Mouse (Mus musculus) limb, embryonic 10.5 days (tissue): ENCODE results near the gene Maml2. TPM values are rescaled to one million over a fixed set of nuclear protein-coding genes. Genes with fewer than 3 reads are reported as not detected.

Experiments
- DNase-seq: peaks from one replicate; pipeline ENCODE4 v3.0.0-alpha.2; 2017; ENCODE audit warnings: low spot score
- H3K27ac ChIP-seq: fragments of 300-500 bp; sonication (generic); 2 replicates; pipeline ENCODE4 v1.5.1; 2016; ENCODE audit warnings: mild to moderate bottlenecking
- H3K27me3 ChIP-seq: fragments of 300-500 bp; sonication (generic); 2 replicates; pipeline ENCODE4 v1.6.1; 2016; ENCODE audit warnings: low read depth, mild to moderate bottlenecking; ENCODE audit not compliant: poor library complexity, severe bottlenecking
- H3K36me3 ChIP-seq: fragments of 300-500 bp; sonication (generic); 2 replicates; pipeline ENCODE4 v1.6.1; 2016; ENCODE audit warnings: mild to moderate bottlenecking, moderate library complexity
- H3K4me1 ChIP-seq: fragments of 300-500 bp; sonication (generic); 2 replicates; pipeline ENCODE4 v1.6.1; 2016
- H3K4me3 ChIP-seq: fragments of 300-500 bp; sonication (generic); 2 replicates; pipeline ENCODE4 v1.5.1; 2016; ENCODE audit warnings: mild to moderate bottlenecking, moderate library complexity
- H3K9me3 ChIP-seq: fragments of 300-500 bp; sonication (generic); replicated peaks from 2 replicates; pipeline ENCODE4 v1.6.1; 2016; ENCODE audit warnings: mild to moderate bottlenecking
- WGBS: fragments of 180-500 bp; shearing (Covaris S2); methylation state at CpG from one replicate; pipeline ENCODE4 v1.1.7; 2016; 5-methylcytosine and 5-hydroxymethylcytosine counted together
- polyA plus RNA-seq: library from polyadenylated mRNA; unstranded; fragments of >200 nt; fragmentation: Nextera tagmentation; extraction: Ambion mirVana; gene quantifications from 2 replicates; pipeline ENCODE4 v1.2.1, GENCODE M21; 2016

The Maml2 gene
- polyA plus RNA-seq, 1 experiment from 2014 or later = 8.0 TPM

DNA sequence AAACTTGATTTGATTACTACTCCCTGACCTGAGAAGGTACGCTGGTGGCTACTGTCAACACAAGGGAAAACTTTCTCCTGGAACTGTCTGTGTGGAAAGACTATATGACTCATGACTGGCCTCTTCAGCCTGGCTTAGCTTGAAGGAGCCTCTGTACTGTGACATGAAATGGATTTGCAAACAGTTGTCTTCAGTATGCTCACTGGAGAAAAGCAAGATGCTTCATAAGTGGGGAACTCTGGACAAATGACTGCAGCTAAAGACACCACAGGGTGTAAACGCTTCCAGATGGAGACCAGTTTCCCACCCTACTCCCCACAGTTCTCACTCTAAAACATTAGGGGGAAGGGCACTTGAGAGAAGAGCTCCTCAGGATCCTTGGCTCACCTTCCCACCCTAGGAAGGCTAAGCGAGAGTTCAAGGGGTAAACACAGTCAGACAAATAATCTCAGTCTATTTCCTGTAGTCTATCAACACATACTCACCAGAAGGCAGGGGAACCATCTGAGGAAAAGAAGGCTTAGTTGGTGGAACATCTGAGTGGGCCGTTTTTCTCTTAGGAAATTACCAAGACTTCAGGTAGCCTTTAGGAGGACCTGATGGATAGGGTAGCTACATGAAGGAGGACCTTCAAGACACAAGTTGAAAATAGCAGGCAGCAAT lies 167.7 kb downstream of the Maml2 start:
- Histone ChIP-seq H3K27ac (peak overlapping the region; percentile 14; the same call in 1 of the 2 replicates), H3K4me3 (no peak overlapping the region), H3K9me3 (no peaks in the 10 kb centered on the region), H3K27me3 (no peaks in the 10 kb centered on the region), H3K4me1 (peaks cover 32% of the 10 kb centered on the region), H3K36me3 (no peaks in the 10 kb centered on the region)
- DNase-seq = no peak
- WGBS = 74% methylated on average over 4 of the region's 4 CpGs

DNA sequence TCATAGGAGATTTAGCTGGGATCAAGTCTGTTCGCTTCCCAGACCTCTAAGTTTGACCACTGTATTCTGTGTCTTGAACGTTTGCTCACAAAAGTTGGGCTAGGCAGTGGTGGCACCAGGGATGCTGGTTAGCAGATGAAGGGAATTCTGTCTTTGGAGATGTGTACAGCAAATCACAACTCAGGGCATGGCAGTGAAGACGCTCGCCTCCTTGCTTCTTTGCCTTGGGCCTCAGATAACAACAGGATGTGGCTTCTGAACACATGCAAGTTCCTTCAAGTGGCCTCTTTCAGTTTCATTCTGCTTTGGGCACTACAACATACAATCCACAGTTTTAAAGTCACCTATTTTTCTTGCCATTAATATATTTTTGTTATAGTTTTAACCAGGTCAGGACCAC lies 168.6 kb downstream of the Maml2 start:
- H3K27ac ChIP-seq = no peak overlapping the region

DNA sequence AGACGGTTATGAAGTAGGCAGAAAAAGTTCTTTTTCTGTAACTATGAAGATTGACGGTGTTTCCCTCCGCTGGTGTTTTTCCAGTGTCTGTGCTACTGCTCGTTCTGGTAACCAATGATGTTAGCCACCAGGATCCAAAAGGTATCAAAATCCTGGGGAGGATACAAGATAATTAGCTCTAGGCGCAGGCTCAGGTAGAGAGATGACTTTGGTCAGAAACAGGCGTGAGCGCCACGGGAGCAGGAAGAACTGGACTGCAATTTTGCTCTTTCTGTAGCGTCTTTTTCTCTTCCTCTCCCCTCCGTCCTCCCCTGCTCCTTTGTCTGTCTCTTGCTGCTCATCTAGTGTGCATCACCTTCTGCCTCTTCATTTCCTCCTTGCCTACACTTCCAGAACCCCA lies 169.1 kb downstream of the Maml2 start:
- Histone ChIP-seq H3K9me3 (no peaks in the 10 kb centered on the region), H3K27me3 (no peaks in the 10 kb centered on the region), H3K36me3 (no peaks in the 10 kb centered on the region), H3K4me1 (peaks cover 35% of the 10 kb centered on the region), H3K4me3 (no peak overlapping the region), H3K27ac (no peak overlapping the region; the same call in 1 of the 2 replicates)
- 91% methylated on average over 10 of the region's 10 CpGs for WGBS
- DNase-seq = no peak

More for the DNA sequence above, 168.6 kb downstream of the Maml2 start:
- Histone ChIP-seq H3K4me1 (peaks cover 35% of the 10 kb centered on the region), H3K36me3 (no peaks in the 10 kb centered on the region), H3K4me3 (no peak overlapping the region), H3K9me3 (no peaks in the 10 kb centered on the region), H3K27me3 (no peaks in the 10 kb centered on the region)
- DNase-seq = no peak
- 83% methylated on average over 4 of the region's 4 CpGs for WGBS

DNA sequence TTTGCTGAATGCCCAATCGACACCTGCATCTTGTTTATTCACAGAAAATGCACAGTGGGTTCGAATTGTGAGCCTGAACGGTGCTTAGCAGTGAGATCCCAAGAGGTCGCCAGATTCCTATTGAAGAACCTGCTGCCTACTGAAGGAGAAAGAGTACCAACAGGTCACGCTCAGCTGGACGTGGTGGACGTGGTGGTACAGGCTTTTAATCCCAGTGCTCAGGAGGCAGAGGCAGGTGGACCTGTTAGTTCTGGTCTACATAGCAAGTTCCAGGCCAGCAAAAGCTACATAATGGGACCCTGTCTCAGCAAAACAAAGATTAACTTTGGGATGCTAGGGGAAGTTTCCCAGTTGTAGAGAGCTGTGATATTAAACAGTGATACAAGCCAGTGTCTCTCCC lies 170.0 kb downstream of the Maml2 start:
- WGBS = 92% methylated on average over 7 of the region's 7 CpGs
- Histone ChIP-seq H3K27me3 (no peaks in the 10 kb centered on the region), H3K4me1 (peaks cover 35% of the 10 kb centered on the region), H3K36me3 (no peaks in the 10 kb centered on the region), H3K27ac (no peak overlapping the region), H3K9me3 (no peaks in the 10 kb centered on the region), H3K4me3 (no peak overlapping the region)
- no peak for DNase-seq

DNA sequence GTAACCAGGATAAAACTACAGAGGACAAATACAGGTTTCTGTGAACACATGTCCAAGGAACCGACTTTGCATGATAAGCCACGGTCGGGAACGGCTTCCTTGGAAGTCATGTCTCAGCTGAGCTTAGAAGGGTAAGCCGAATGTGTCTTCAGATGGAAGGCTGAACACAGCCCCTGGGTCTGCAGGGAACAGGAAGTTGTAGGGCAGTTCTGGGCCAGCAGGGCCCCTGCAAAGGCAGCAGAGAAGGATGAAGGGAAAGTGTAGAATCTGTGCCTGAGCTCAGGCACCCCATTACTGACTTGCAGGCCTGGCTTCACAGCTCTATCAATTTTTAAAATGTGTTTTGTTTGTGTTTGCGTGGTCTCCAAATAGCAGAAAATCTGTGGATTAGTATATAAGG lies 171.0 kb downstream of the Maml2 start:
- no peaks in the 10 kb centered on the region for H3K9me3 ChIP-seq
- H3K27ac ChIP-seq = peak overlapping the region; percentile 38
- H3K27me3 ChIP-seq = no peaks in the 10 kb centered on the region
- H3K36me3 ChIP-seq = no peaks in the 10 kb centered on the region
- DNase-seq = no peak
- no peak overlapping the region for H3K4me3 ChIP-seq
- WGBS = 85% methylated on average over 6 of the region's 6 CpGs
- H3K4me1 ChIP-seq = peaks cover 35% of the 10 kb centered on the region

DNA sequence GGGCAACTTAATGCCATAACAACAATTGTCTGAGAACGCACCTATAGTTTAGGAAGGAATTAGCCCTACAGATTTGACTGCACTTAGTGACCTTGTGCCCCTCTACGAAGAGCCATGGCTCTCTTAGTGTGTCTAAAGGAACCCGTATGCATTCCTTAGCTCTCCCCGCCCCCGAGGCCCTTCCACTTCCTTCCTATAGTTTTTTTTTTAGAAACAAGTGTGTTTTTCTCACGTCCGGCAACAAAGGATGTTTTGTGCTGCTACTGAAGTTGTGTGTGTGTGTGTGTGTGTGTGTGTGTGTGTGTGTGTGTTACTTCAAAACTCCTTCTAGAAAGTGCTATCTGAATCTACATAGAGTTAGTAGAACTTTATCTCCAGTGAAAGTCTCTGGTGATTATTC lies 172.3 kb downstream of the Maml2 start:
- no peak for DNase-seq
- 51% methylated on average over 7 of the region's 7 CpGs for WGBS

DNA sequence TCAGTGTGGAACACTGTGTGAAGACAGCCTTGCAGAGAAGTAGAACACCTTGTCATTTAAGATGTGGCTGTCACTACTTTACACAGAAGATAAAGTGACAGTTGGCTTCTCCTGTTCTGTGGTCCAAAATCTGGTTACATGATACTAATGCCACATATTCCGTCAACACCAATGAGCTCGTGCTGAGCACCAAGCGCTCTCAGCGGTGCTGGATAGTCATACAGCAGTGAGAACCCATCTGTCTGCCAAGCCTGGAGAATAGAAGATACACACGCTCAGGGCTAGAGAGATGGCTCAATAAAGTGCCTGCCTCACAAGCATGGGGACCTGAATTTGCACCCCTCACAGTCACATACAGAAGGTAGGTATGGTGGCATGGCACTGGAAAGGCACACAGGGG lies 177.2 kb downstream of the Maml2 start:
- 90% methylated on average over 5 of the region's 5 CpGs for WGBS
- H3K4me3 ChIP-seq = no peak overlapping the region
- DNase-seq = no peak
- no peaks in the 10 kb centered on the region for H3K9me3 ChIP-seq
- H3K27ac ChIP-seq = no peak overlapping the region
- peaks cover 16% of the 10 kb centered on the region for H3K4me1 ChIP-seq
- no peaks in the 10 kb centered on the region for H3K36me3 ChIP-seq
- no peaks in the 10 kb centered on the region for H3K27me3 ChIP-seq

More for the DNA sequence above, 172.3 kb downstream of the Maml2 start:
- peaks cover 34% of the 10 kb centered on the region for H3K4me1 ChIP-seq
- no peaks in the 10 kb centered on the region for H3K36me3 ChIP-seq
- H3K4me3 ChIP-seq = no peak overlapping the region
- no peaks in the 10 kb centered on the region for H3K27me3 ChIP-seq
- H3K9me3 ChIP-seq = no peaks in the 10 kb centered on the region
- H3K27ac ChIP-seq = no peak overlapping the region

DNA sequence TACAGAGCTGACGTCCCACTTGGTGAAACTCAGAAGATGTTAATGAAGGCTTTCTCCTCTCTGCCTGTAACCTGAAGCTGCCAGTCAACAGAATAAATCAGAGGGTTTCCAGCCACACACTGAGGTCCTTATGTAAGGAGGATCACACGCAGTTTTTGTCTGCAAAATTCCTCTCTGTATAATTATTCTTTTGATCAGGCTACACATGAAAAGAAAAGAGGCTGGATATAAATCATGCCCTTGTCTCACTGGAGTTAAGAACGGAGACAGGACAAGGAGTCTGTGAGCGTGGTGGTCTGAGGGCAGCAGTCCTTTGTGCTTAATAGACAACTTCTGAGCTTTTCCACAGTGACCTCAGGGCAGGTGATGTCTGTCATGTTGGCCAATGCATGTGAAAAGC lies 181.5 kb downstream of the Maml2 start:
- no peaks in the 10 kb centered on the region for H3K27me3 ChIP-seq
- no peak for DNase-seq
- no peaks in the 10 kb centered on the region for H3K9me3 ChIP-seq
- WGBS = 6% methylated on average over 4 of the region's 4 CpGs
- H3K4me1 ChIP-seq = peaks cover 26% of the 10 kb centered on the region
- H3K36me3 ChIP-seq = no peaks in the 10 kb centered on the region
- H3K4me3 ChIP-seq = no peak overlapping the region
- peak overlapping the region; percentile 42; the same call in 1 of the 2 replicates for H3K27ac ChIP-seq

DNA sequence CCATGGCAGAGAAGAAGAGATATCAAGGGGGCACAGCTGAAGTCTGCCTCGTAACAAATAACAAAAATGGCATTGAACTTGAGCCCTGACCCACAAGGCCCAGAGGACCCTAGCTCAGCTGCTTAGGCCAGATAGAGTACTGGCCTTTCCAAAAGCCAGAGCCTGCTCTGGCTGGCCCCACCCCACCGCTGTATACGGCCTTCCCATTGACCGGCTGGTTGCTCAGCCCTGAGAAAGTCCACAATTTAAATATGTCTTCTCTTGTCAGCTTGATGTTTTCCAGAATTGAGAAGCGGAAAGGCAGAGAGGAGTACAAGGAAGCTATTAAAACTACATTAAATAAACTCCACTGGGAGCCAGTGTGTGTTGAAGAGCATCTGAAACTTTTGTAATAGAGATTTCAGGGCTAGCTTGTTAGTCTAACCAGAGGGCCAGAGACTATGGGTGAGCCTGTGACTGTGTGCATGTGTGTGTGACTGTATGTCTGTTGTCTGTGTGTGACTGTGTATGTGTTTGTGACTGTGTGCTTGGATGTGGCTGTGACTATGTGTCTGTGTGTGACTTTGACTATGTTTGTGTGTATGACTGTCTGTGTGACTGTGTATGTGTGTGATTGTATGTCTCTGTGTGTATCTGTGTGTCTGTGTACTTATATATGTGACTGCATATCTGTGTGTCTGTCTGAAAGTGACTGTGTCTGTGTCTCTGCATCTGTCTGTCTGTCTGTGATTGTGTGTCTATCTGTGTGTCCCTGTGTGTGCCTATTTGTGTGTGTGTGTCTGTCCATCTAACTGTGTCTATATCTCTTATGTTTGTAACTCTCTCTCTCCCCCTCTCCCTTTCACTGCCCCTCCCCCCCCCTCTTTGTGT lies 185.7 kb downstream of the Maml2 start:
- 53% methylated on average over 5 of the region's 5 CpGs for WGBS

DNA sequence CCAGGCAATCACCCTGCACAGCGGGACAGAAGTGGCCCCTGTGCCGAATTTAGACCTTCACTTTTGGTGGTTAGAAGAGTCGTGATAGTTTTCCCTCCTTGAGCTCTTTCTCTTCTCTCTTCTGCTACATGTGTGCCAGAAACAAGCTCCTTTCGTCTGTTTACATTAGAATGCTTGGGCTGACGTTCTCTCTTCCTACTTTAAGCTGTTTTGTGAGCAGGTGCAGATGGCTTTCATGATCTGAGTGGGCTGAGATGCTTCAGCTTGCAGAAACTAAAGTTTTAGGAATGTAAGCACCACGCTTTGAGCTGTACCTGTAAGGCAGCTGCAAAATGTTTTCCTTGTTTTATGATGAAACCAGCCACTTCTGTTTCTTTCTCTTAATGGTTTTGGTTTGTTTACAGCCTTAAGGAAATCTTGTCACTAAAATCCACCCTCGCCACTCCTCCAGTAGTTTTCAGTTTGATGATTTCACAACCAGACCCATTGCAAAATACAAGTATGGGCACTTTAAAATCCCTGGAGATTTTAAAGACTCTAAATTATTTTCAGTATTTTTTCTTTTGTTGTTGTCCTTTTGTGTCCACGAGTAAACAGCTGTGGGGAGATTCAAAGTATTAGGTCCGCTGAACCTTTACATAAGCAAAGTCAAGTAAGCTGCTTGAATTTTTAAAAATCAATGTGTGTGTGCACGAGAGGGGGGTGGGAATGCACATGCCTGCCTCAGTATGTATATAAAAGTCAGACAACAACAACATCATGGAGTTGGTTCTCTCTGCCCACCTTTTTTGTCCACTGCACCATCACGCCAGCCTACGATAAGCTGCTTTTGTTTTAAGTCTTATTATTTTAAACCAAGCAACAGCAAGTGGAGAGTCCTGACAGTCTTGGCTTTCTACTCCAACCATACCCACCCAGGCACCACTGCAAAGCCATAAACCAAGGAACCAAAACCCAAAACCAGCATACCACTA lies 186.8 kb downstream of the Maml2 start:
- no peaks in the 10 kb centered on the region for H3K9me3 ChIP-seq
- H3K36me3 ChIP-seq = no peaks in the 10 kb centered on the region
- H3K4me3 ChIP-seq = no peak overlapping the region
- WGBS = 71% methylated on average over 12 of the region's 12 CpGs
- no peaks in the 10 kb centered on the region for H3K27me3 ChIP-seq
- H3K27ac ChIP-seq = peak overlapping the region; percentile 70
- H3K4me1 ChIP-seq = peaks cover 32% of the 10 kb centered on the region
- no peak for DNase-seq

More for the DNA sequence above, 185.7 kb downstream of the Maml2 start:
- H3K36me3 ChIP-seq = no peaks in the 10 kb centered on the region
- no peak for DNase-seq
- peak overlapping the region; percentile 70; the same call in 1 of the 2 replicates for H3K27ac ChIP-seq
- no peaks in the 10 kb centered on the region for H3K9me3 ChIP-seq
- H3K27me3 ChIP-seq = no peaks in the 10 kb centered on the region
- peaks cover 39% of the 10 kb centered on the region for H3K4me1 ChIP-seq
- H3K4me3 ChIP-seq = no peak overlapping the region

DNA sequence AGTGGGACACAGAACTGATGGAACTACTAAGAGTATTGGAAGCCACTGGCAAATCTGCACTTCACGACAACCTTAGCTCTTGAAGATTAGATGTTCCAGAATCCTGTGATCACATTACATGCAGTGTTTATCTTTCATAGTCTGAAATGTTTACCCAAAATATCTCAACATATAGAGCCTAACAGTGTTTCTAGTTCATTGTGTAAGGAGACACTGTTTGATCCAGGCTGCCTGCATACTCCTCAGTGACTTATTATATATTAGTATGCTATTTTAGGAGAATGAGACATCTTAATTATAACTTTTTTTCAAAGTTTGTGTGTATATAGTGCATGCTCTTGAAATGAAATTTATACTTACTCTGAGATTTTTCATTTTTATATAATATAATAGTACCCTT lies 188.2 kb downstream of the Maml2 start:
- H3K27ac ChIP-seq = no peak overlapping the region
- no peaks in the 10 kb centered on the region for H3K36me3 ChIP-seq
- H3K4me3 ChIP-seq = no peak overlapping the region
- peaks cover 31% of the 10 kb centered on the region for H3K4me1 ChIP-seq
- no peak for DNase-seq
- H3K27me3 ChIP-seq = no peaks in the 10 kb centered on the region
- no peaks in the 10 kb centered on the region for H3K9me3 ChIP-seq
- 84% methylated on average over 1 of the region's 1 CpGs for WGBS

DNA sequence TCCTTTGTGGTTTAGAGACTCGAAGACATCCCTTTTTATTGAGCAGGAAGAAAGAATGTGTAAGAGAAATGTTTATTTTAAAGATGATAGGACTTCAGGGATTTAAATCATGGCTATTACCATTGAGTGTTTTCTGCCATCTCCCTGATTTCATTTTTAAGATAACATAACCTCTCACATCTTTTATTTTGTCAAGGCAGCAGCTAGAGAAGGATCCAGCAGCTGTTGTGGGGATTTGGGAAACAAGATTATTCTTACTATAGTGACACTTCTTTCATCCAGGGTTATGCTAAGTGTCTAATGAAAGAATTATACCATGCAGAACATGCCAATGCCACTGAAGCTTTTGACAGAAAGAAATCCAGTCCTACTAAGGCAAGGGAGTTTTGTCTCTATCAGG lies 193.3 kb downstream of the Maml2 start:
- Histone ChIP-seq H3K9me3 (no peaks in the 10 kb centered on the region), H3K4me1 (peaks cover 10% of the 10 kb centered on the region; the same call in 1 of the 2 replicates), H3K36me3 (no peaks in the 10 kb centered on the region), H3K27ac (no peak overlapping the region), H3K27me3 (no peaks in the 10 kb centered on the region), H3K4me3 (no peak overlapping the region)
- DNase-seq = no peak
- 76% methylated on average over 1 of the region's 1 CpGs for WGBS
